Mouse (Mus musculus) CH12.LX (cell line): ENCODE measurements around the gene Sox18.

Experiments used
- CTCF ChIP-seq, 2 experiments: IDR thresholded peaks in 1 of 2; conservative IDR thresholded peaks in 1 of 2; 2 replicates each; pipeline ENCODE4 v1.5.1; 2011 to 2012; ENCODE audit warnings: low read depth in 2 of 2, low read length in 2 of 2, improper control_type of control experiment in 1 of 2, inconsistent platforms in 1 of 2, mild to moderate bottlenecking in 1 of 2, moderate library complexity in 1 of 2
- ELF1 ChIP-seq: IDR thresholded peaks from 2 replicates; pipeline ENCODE4 v1.6.1; 2014; ENCODE audit warnings: low read depth, mild to moderate bottlenecking, inconsistent platforms, low read length, improper control_type of control experiment
- GABPA ChIP-seq: IDR thresholded peaks from 2 replicates; pipeline ENCODE4 v1.6.1; 2012; ENCODE audit warnings: low read depth, low read length, improper control_type of control experiment, inconsistent platforms; ENCODE audit not compliant: insufficient replicate concordance
- MAFK ChIP-seq: IDR thresholded peaks from 2 replicates; pipeline ENCODE4 v1.6.1; 2011; ENCODE audit warnings: low read length, improper control_type of control experiment; ENCODE audit not compliant: insufficient replicate concordance
- NRF1 ChIP-seq: IDR thresholded peaks from 2 replicates; pipeline ENCODE4 v1.6.1; 2014; ENCODE audit warnings: low read depth, mild to moderate bottlenecking, inconsistent platforms, low read length, improper control_type of control experiment, moderate library complexity
- POLR2A ChIP-seq: IDR thresholded peaks from 2 replicates; pipeline ENCODE4 v1.6.1; 2011; ENCODE audit warnings: low read depth, mild to moderate bottlenecking, improper control_type of control experiment, low read length
- RAD21 ChIP-seq: IDR thresholded peaks from 2 replicates; pipeline ENCODE4 v1.6.1; 2011; ENCODE audit warnings: low read depth, mild to moderate bottlenecking, low read length, improper control_type of control experiment, moderate library complexity
- TBP ChIP-seq: conservative IDR thresholded peaks from 2 replicates; pipeline ENCODE4 v1.6.1; 2011; ENCODE audit warnings: low read depth, low read length, improper control_type of control experiment
- UBTF ChIP-seq: IDR thresholded peaks from 2 replicates; pipeline ENCODE4 v1.6.1; 2012; ENCODE audit warnings: low read depth, mild to moderate bottlenecking, inconsistent platforms, low read length, improper control_type of control experiment, moderate library complexity
- ZC3H11A ChIP-seq: IDR thresholded peaks from 2 replicates; pipeline ENCODE4 v1.6.1; 2012; ENCODE audit warnings: low read depth, mild to moderate bottlenecking, inconsistent platforms, low read length, improper control_type of control experiment

GRCm38 (mm10) chr2:181658528-181658927, 12.9 kb downstream of the Sox18 start:
- TF ChIP-seq POLR2A (no peak), MAFK (no peak), CTCF (conservative IDR thresholded peaks at IDR 0.05 in 1 of 2, IDR thresholded peaks at IDR 0.05 in 1 of 2; ENCODE audit: low read depth in 2 of 2, low read length in 2 of 2) (no peak), ZC3H11A (no peak), ELF1 (no peak), RAD21 (no peak), GABPA (no peak), TBP (no peak), NRF1 (no peak), UBTF (no peak)
